In genomic region chr6:52270494-52271480, GRCm38 (mm10) we compare ENCODE assay signal across 8 mouse cellular contexts. TPM values are rescaled to one million over a fixed set of nuclear protein-coding genes. Genes with fewer than 3 reads are reported as not detected.
A peak's percentile ranks its signal among the peaks of the same experiment; 100 is the strongest.
DNase-seq lines count a peak whose midpoint lies in the region.

No protein-coding gene starts in this region.

- no peak overlapping the region for H3K27ac ChIP-seq in heart, embryonic 10.5 days

- no peaks in the 10 kb centered on the region for H3K9me3 ChIP-seq in heart, embryonic 10.5 days

- H3K4me3 ChIP-seq in heart, embryonic 10.5 days, result no peak overlapping the region

- DNase-seq in adrenal gland, adult 18-20 months (ENCODE audit: low spot score in 2 of 2), result peak; percentile 54 to 60
- DNase-seq in adrenal gland, postnatal 4 days (ENCODE audit: low spot score in 2 of 2), result no peak
- DNase-seq in B cell, adult 2 months, result peak; percentile 55 to 64
- peak; percentile 38 for DNase-seq in cerebellum, adult 9-10 months
- DNase-seq in heart, embryonic 10.5 days (ENCODE audit: low spot score), result peak; percentile 74
- peak; percentile 69 for DNase-seq in kidney, postnatal 14 days
- DNase-seq in lung, postnatal 25 days (ENCODE audit: low spot score), result peak; percentile 63
- DNase-seq in right cerebral cortex, postnatal 4 days, result peak; percentile 68

- H3K36me3 ChIP-seq in heart, embryonic 10.5 days, result no peaks in the 10 kb centered on the region

- 6% methylated on average over 23 of the region's 23 CpGs for WGBS in heart, embryonic 10.5 days

- H3K4me1 ChIP-seq in heart, embryonic 10.5 days, result peaks cover 8% of the 10 kb centered on the region; the same call in 1 of the 2 replicates

- H3K27me3 ChIP-seq in heart, embryonic 10.5 days (ENCODE audit: insufficient read depth, poor library complexity, severe bottlenecking), result peaks cover 98% of the 10 kb centered on the region

RNA-seq across cellular contexts. Expression of gene Hoxa13, which starts 10.1 kb away (rescaled TPM):
- not detected for total RNA-seq in adrenal gland, adult 18-20 months (2021)
- total RNA-seq in adrenal gland, postnatal 4 days (2021), result not detected
- not detected in 2 replicates for polyA plus RNA-seq in heart, embryonic 10.5 days (2016; fragmentation: Nextera tagmentation; extraction: Ambion mirVana)

RNA-seq across cellular contexts. Expression of gene Hoxa11, which starts 25.2 kb away (rescaled TPM):
- not detected for total RNA-seq in adrenal gland, adult 18-20 months (2021)
- total RNA-seq in adrenal gland, postnatal 4 days (2021), result 1 to 10 TPM in 1 of 2 experiments, not detected in 1; 3.0 TPM
- polyA plus RNA-seq in heart, embryonic 10.5 days (2016; fragmentation: Nextera tagmentation; extraction: Ambion mirVana), result 0.06 and 1.7 TPM in 2 replicates

RNA-seq across cellular contexts. Expression of gene Hoxa10, which starts 30.1 kb away (rescaled TPM):
- under 1 TPM in 1 of 2 experiments, not detected in 1; 0.13 TPM for total RNA-seq in adrenal gland, adult 18-20 months (2021)
- 10 to 100 TPM in 1 of 2 experiments, under 1 TPM in 1; 0.87 to 11.1 TPM for total RNA-seq in adrenal gland, postnatal 4 days (2021)
- polyA plus RNA-seq in heart, embryonic 10.5 days (2016; fragmentation: Nextera tagmentation; extraction: Ambion mirVana), result 0.30 and 3.6 TPM in 2 replicates

RNA-seq across cellular contexts. Expression of gene Hoxa9, which starts 39.9 kb away (rescaled TPM):
- under 1 TPM; 0.19 to 0.30 TPM for total RNA-seq in adrenal gland, adult 18-20 months (2021)
- total RNA-seq in adrenal gland, postnatal 4 days (2021), result 10 to 100 TPM in 1 of 2 experiments, 1 to 10 TPM in 1; 4.5 to 14.6 TPM
- polyA plus RNA-seq in heart, embryonic 10.5 days (2016; fragmentation: Nextera tagmentation; extraction: Ambion mirVana), result 0.37 and 5.6 TPM in 2 replicates

RNA-seq across cellular contexts. Expression of gene Evx1, which starts 42.5 kb away (rescaled TPM):
- total RNA-seq in adrenal gland, adult 18-20 months (2021), result not detected
- total RNA-seq in adrenal gland, postnatal 4 days (2021), result not detected
- polyA plus RNA-seq in heart, embryonic 10.5 days (2016; fragmentation: Nextera tagmentation; extraction: Ambion mirVana), result 0.10 TPM in 1 of 2 replicates, not detected in the other

Comparison
In these comparisons a context has a peak if more than half of its experiments do, and no peak if none do; other contexts are left out.
1. DNase-seq: peak in adrenal gland, adult 18-20 months (2 of 2), B cell, adult 2 months (2 of 2), cerebellum, adult 9-10 months (single experiment), heart, embryonic 10.5 days (single experiment), kidney, postnatal 14 days (single experiment), lung, postnatal 25 days (single experiment) and right cerebral cortex, postnatal 4 days (single experiment); none in adrenal gland, postnatal 4 days (0 of 2).